11 mouse cellular contexts compared by ENCODE assay signal in genomic region chr3:101948572-101948971, GRCm38 (mm10). TPM values are rescaled to one million over a fixed set of nuclear protein-coding genes. Genes with fewer than 3 reads are reported as not detected.
DNase-seq lines count a peak whose midpoint lies in the region; ATAC-seq and TF ChIP-seq lines count a peak whose summit lies in the region.
"Had no signal": no experiment of that assay in that cellular context is flagged by ENCODE, and none has a peak within 500 bp of the region (broad histone marks: within the 10 kb centered on the region; RNA-seq: fewer than 3 reads in every experiment).

No protein-coding gene starts in this region.

- 25% methylated on average over 3 of the region's 3 CpGs for WGBS in lung, postnatal 0 days

- TF ChIP-seq CTCF in lung, postnatal 0 days (IDR thresholded peaks at IDR 0.05), result no peak

- H3K27me3 ChIP-seq in lung, postnatal 0 days (replicated peaks; ENCODE audit: insufficient read depth, low read length), result no peaks in the 10 kb centered on the region
- H3K27me3 ChIP-seq: neural tube, embryonic 13.5 days had no signal

- intact Hi-C loops in gastrocnemius, postnatal 14 days (cut with DNase I; ENCODE audit: low total_unique reads), result no loop called here

- DNase-seq in embryo, embryonic 10 days (ENCODE audit: low spot score), result peak; percentile 21
- DNase-seq in embryo, embryonic 11 days, result no peak
- DNase-seq in CD4-positive helper T cell, adult 2 months (ENCODE audit: low read depth, low spot score), result peak; percentile 44
- DNase-seq in gastrocnemius, postnatal 14 days, result peak; percentile 8
- DNase-seq in lung, postnatal 0 days (ENCODE audit: low spot score), result peak; percentile 96
- no peak for DNase-seq in right cerebral cortex, postnatal 36 days (ENCODE audit: low spot score in 2 of 2)
- DNase-seq in cerebellum, postnatal 14 days, result no peak
- DNase-seq: thymus, postnatal 4 days had no signal

- no peak overlapping the region for H3K9ac ChIP-seq in lung, postnatal 0 days (replicated peaks; ENCODE audit: low read depth)
- H3K9ac ChIP-seq: neural tube, embryonic 13.5 days had no signal

- H3K4me1 ChIP-seq in lung, postnatal 0 days (ENCODE audit: insufficient read depth, low read depth, low read length), result no peaks in the 10 kb centered on the region

- H3K4me3 ChIP-seq in lung, postnatal 0 days (ENCODE audit: low read depth, low read length), result no peak overlapping the region
- H3K4me3 ChIP-seq: neural tube, embryonic 13.5 days had no signal

- H3K27ac ChIP-seq in lung, postnatal 0 days (ENCODE audit: low read length), result 0 out of 2 replicates have a peak overlapping the region, but pooled peaks have one; percentile 47
- H3K27ac ChIP-seq: neural tube, embryonic 13.5 days had no signal

- H3K9me3 ChIP-seq in lung, postnatal 0 days (ENCODE audit: low read length), result no peaks in the 10 kb centered on the region
- H3K9me3 ChIP-seq: neural tube, embryonic 13.5 days had no signal

- H3K4me2 ChIP-seq in lung, postnatal 0 days (replicated peaks; ENCODE audit: low read depth, low read length), result no peak overlapping the region
- H3K4me2 ChIP-seq: neural tube, embryonic 13.5 days had no signal

- peak; percentile 90 for ATAC-seq in lung, postnatal 0 days
- ATAC-seq in erythroblast, adult 5-6 weeks (replicated peaks; ENCODE audit: low FRiP score, poor library complexity, severe bottlenecking), result no peak
- ATAC-seq: forebrain, embryonic 16.5 days had no signal

- no peak for TF ChIP-seq EP300 in lung, postnatal 0 days (IDR thresholded peaks at IDR 0.05)

- no peaks in the 10 kb centered on the region for H3K36me3 ChIP-seq in lung, postnatal 0 days (ENCODE audit: insufficient read depth, low read length)
- H3K36me3 ChIP-seq: neural tube, embryonic 13.5 days had no signal

RNA-seq across cellular contexts. Expression of gene Slc22a15, which starts 24.3 kb away (rescaled TPM):
- 1 to 10 TPM; 1.3 to 1.8 TPM for total RNA-seq in gastrocnemius, postnatal 14 days (2021)
- polyA plus RNA-seq in lung, postnatal 0 days (2015; fragmentation: Nextera tagmentation; extraction: Ambion mirVana), result 4.2 and 4.5 TPM in 2 replicates
- 4.6 and 5.6 TPM in 2 replicates for total RNA-seq in erythroblast, adult 5-6 weeks (2015; ENCODE audit: low replicate concordance)
- total RNA-seq in erythroblast, adult 5-6 weeks (2017; ENCODE audit: low replicate concordance), result 2.5 and 5.7 TPM in 2 replicates

Comparison
In these comparisons a context has a peak if more than half of its experiments do, and no peak if none do; other contexts are left out.
1. DNase-seq: peak in embryo, embryonic 10 days (single experiment), CD4-positive helper T cell, adult 2 months (single experiment), gastrocnemius, postnatal 14 days (single experiment) and lung, postnatal 0 days (single experiment); none in embryo, embryonic 11 days (single experiment), right cerebral cortex, postnatal 36 days (0 of 2) and cerebellum, postnatal 14 days (0 of 2).